Mouse (Mus musculus) embryo, embryonic 11 days (tissue): ENCODE measurements at regions not wholly inside any gene's neighbourhood (a gene's known extent, or its start where the extent isn't known, plus 50 kb on each side); places are given as distances from the start of the nearest gene placed in this dataset.

Experiments used
- DNase-seq: peaks from one replicate; pipeline ENCODE4 v3.0.0-alpha.2; 2015

DNA sequence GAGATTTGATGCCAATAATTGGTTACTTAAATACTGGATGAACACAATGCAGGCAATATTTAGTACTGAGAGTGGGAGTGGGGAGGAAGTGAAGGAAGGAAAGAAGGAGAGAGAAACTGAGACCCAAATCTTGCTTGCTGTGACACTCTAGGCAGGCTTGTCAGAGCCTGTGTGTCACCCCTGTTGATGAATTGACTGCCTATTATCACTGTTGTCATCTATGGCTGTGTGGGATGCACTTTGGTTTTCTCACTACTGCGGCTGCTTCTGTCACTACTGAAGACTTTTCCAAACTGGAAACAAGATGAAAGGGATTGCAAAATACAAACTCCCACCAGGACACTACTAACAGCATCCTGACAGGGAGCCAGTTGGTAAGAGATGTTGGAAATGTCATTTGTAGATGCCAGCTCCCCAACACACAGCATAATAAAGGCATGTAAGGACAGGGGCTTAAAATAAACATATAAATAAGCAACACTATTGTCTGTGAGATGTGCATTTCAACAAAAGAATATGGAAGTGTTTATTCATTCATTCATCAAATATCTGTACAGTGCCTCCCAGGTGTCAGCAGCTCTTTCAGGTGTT lies 207.0 kb upstream of the Ufl1 start:
- DNase-seq, result no peak

DNA sequence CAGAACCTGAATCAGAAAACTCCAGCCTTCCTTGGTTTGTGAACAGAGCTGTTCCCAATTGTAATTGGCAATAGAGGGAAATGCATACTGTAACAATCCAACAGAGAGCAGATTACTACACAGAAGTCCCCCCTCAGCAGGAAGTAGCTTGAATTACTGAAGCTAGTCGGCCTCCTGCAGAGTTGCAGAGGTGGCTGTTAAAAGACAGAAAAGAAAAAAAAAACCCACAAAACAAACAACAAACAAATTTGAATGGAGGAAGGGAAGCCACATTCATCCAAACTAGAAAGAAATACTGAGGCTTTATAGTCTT lies 202.0 kb upstream of the Ufl1 start:
- no peak for DNase-seq

DNA sequence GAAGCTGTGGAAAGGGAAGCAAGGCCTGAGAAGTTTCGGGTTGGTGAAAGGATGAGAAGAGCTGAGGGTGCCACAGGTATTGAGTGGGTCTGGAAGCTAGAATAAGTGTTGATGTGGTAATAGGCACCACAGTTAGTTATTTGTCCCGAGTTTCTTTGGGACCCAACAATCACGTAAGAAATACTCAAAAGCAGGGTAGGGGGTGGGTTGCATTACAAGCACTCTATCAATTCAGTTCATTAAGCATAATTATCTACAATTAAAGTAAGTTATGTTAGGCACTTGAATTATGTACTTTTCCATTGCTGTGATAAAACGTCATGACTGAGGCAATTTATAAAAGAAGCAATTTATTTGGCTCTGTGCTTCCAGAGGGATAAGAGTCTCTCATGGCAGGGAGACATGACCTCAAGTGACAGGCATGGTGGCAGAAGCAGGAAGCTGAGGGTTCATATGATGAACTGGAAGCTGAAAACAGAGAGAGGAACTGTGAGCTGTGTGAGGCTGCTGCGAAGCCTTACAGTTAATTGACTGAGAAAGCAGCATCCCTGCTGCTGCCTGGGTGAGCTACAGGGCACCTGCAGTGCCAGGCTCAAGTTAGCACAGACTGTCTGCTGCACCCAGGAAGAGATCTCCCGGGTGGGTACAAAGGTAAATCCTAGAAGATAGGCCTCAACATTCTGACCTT lies 201.5 kb upstream of the Ufl1 start:
- DNase-seq, result no peak

- DNase-seq, result no peak
Measured at GRCm38 (mm10) chr4:25473026-25473425, 191.4 kb upstream of the Ufl1 start.

DNA sequence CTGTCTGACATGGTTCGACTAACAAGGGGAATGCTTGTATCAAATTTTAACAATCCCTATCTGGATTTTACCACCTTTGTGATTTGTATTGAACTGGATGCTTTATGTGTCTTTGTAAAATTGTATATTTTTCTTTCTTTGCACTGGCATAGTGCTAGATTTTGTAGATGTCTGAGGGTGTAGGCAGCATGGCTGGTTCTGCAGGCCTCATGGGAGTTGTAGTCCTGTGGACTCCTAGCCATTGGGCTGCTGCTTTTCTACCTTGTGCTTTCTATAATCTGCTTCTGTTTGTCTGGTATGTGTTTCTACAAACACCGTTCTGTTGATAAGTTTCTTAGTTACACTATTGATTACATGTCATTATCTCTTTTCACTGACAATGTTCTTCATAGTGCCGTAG lies 184.9 kb upstream of the Ufl1 start:
- DNase-seq, result no peak

- no peak for DNase-seq
Measured at GRCm38 (mm10) chr4:25464792-25465590, 183.4 kb upstream of the Ufl1 start.

DNA sequence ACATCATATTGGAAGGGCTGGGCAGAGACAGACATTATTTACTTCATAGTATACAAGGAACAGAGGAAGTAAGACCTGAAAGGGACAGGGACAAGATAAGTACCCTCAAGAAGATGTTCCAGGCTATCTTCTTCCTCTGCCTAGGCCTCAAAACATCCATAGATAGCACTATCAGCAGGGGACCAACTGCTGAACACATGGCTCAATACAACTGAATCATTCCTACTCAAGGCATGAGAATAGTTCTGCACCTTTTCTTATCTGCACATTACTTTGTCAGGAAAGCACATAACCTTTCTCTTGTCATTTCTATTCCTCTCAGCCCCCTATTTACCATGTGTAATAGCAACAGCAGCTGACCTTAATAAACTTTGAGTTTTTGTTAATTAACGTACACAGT lies 182.4 kb upstream of the Ufl1 start:
- no peak for DNase-seq

DNA sequence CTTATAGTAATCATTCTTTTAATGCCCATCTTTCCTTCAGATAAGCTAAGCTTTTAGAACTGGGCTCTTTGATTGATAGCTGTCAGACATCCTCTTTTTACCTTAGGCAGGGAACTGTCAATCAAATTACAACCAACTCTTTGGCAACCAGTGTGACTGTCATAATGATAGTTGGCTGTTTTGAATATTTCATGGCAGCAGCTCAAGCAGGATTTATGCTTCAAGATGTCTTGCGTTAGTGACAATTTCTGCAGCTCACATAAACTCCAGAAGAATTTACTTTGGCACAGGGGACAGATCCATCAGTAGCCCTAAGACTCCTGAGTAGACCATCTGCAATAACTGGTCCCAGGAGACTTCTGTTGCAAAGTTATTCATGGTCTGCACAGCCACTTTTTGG lies 178.5 kb upstream of the Ufl1 start:
- no peak for DNase-seq

DNA sequence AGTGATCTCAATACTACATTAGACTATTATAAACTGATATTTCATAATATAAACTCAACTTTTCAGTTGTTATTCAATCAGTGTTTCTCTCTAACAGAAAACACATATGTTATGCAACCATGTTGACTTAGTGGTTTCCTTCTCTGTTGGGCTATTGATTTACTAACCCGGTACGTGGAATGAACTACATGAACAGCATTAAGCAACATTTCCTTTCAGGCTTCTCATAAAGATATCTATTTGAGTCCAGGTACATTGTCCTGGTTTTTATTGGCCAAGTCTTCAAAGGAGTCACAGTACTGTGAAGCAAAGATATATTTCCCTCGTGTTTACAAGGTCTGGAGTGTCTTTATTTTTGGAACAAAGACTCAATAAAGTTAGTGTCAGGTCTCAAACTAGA lies 173.1 kb upstream of the Ufl1 start:
- DNase-seq, result no peak

DNA sequence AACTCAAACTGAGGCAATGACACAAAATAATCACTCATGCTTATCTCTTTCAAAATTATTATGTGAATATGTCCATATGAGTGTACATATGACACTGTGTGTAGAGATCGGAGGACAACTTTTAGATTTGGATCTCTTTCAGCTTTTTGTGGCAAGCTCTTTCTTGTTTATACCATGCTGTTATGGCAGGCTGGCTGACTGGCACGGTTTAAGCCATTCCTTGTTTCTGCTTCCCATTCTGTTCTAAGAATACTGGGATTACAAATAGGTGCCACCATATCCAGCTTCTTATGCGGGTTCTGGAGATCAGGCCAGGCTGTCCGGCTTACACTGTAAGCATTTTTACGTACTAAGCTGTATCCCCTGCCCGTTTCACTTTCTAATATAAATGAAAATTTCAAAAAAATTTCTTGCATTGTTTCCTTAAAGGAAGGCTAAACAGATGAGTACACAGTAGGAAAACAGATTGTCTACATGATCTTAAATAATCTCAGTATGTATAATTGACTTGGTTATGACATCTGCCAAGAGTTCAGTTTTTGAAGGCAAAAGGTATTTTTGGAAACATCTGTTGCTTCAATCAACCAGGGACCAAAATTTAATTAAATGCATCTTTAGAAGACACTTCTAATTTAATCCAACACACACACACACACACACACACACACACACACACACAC lies 171.6 kb upstream of the Ufl1 start:
- DNase-seq, result no peak

- DNase-seq, result no peak
Measured at GRCm38 (mm10) chr4:25451865-25452264, 170.2 kb upstream of the Ufl1 start.

- no peak for DNase-seq
Measured at GRCm38 (mm10) chr4:25432203-25432602, 150.6 kb upstream of the Ufl1 start.

DNA sequence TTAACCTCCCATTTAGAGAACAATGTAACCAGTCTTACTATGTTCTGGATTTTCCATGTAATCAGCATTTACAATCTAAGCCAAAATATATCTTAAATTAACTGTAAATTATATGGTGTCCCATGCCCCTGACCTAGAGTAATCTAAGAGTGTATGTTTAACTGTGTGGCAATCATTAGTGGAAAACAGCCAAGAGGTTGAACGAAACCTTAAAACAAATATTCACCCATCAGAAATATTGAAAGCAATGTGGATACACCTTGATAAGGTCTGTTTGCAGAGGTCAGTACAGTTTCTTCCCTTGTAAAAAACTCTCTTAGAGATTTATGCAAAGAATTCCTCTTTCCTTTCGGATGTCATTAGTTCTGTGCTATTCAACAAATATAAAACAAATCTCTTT lies 134.7 kb upstream of the Ufl1 start:
- no peak for DNase-seq

- no peak for DNase-seq
Measured at GRCm38 (mm10) chr4:25410440-25410839, 128.8 kb upstream of the Ufl1 start.

- DNase-seq, result peak; percentile 89
Measured at GRCm38 (mm10) chr4:25408696-25409448, 127.3 kb upstream of the Ufl1 start.

DNA sequence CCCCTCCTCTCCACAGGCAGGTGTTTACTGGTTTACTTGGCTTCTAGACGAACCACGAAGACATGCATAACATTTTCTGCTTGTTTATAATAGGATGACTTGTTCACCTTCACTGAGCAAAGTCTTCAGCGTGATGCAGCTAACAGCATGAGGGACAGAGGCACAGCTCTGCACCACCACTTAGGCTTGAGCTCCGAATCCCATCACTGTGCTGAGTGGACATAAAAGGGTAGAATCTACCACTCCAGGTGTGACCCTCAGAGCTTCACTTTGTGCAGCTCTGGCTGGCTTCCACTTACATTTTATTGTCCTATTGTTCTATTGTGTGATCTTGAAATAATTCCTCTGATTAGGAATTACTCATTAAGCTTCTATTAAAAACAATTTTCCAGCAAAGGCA lies 126.2 kb upstream of the Ufl1 start:
- DNase-seq, result peak; percentile 4

DNA sequence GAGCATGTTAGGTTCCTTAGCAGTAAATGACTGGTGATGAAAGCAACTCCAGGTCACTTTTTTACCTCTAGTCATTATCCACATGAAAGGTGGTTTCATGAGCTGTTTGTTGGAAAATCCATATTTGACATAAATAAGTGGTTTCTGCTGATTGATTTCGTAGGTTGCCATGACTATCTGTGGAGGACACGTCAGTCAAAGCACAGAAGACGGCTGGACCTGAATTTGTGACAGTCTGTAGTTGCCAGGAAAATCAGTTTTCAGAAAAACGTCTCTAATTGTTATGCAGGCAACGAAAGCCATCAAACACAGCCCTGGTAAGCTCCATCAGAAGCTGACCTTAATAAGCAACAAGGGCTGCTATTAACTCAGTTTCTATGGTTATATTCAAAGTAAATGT lies 107.9 kb upstream of the Ufl1 start:
- DNase-seq, result no peak

DNA sequence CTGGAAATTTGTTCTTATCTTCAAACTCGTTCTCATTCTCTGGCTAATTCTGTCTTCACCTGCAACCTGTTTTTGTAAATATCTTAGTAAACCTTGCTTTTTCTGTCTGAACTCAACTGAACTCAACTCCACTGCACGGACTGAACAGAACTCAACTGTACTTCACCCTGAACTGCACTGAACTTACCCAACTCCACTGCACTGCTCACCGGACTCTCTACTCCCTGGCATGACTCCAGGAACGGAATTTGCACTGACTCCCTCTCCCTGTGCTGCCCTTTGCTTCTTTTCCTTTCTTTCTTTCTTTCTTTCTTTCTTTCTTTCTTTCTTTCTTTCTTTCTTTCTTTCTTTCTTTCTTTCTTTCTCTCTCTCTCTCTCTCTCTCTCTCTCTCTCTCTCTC lies 90.4 kb upstream of the Ufl1 start:
- no peak for DNase-seq

DNA sequence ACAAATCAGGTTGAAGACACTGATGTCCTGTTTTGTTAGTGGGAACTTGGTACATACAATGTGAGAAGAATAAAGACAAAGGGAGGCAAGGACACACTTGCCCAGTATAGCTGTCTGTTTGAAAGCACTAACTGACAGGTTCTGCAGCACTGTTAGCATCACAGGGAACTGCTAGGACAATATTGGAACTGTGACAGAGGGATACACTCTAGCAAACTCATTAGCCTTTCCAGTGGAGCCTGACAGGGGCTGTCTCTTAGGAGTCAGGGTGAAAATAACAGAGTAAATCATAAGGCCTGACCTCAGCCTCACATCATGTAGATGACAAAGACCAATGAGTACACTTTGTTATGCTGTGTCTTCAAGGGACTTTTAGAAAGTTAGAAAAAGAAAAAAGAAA lies 82.8 kb upstream of the Ufl1 start:
- DNase-seq, result no peak

- no peak for DNase-seq
Measured at GRCm38 (mm10) chr4:25337638-25338037, 56.0 kb upstream of the Ufl1 start.
